Mouse (Mus musculus) layer of hippocampus, adult 9-10 months (tissue): ENCODE data around the gene AC129217.1.

Experiments
- DNase-seq: peaks from one replicate; pipeline ENCODE4 v3.0.0; 2022; ENCODE audit warnings: low spot score

Gene AC129217.1

DNA sequence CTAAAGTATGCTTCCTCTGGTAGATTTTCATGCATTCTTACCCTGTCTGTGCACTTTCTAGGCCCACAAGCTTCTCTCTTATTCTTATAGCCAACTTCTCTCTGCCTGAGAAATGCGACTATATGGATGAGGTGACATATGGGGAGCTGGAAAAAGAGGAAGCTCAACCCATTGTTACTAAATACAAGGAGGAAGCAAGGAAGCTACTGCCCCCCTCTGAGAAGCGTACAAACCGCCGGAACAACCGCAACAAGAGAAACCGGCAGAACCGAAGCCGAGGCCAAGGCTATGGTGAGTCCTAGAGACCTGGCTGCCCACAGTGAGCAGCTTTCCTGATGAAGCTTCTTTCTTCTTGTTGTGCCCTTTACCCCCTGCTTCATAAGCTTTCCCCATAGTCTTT lies at the start of gene AC129217.1:
Gene AC129217.1, plus strand, starts transcription at position 114 of the 400 bp plus-strand sequence.
- no peak for DNase-seq

- DNase-seq, result peak; percentile 94
These were observed 43.4 kb upstream of the AC129217.1 start, which contains the start of gene Taf6l for GRCm38 (mm10) chr19:8786008-8786781. TSS of gene Taf6l (minus strand) at chr19:8786417.

GRCm38 (mm10) chr19:8788521-8788920 lies 41.1 kb upstream of the AC129217.1 start:
- DNase-seq, result no peak

- DNase-seq, result no peak
These were observed 40.4 kb upstream of the AC129217.1 start for GRCm38 (mm10) chr19:8789171-8789570.

DNA sequence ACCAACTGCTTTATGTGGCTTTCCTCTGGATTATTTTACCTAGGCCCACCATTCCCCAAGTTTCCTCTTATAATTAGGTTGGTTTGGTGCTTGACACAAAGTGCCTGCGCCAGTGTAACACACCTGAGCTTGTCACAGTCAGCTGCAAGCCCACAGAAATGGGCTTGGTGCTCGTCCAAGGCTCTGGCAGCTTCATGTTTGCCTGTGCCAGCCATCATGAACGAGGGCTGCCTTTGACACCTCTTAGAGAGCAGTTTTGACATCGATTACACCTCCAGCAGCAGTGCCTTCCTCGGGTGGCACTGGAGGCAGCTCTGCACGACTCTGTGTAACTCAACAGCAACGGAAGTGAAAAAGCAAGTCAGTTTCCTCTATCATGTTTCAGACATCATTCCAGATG lies 39.4 kb upstream of the AC129217.1 start:
- no peak for DNase-seq

GRCm38 (mm10) chr19:8798264-8798946 lies 31.2 kb upstream of the AC129217.1 start, which contains the start of gene Polr2g:
TSS of gene Polr2g (minus strand) at chr19:8798577.
- DNase-seq, result peak; percentile 79

DNA sequence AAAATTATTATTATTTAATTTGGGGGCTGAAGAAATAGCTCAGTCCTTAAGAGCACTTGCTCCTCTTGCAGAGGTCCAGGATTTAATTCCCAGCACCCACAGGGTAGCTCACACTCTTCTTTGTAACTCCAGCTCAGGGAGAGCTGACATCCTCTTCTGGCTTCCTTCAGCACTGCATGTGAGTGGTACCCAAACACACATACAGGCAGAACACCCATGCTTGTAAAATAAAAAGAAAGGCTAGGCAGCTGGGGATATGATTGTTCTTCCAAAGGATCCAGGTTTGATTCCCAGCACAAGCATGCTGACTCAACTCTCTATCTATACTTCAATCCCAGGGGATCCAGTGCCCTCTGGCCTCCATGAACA lies 30.6 kb upstream of the AC129217.1 start:
- DNase-seq, result no peak

GRCm38 (mm10) chr19:8802130-8802821 lies 27.3 kb upstream of the AC129217.1 start, which contains the start of gene Zbtb3:
TSS of gene Zbtb3 (plus strand) at chr19:8802555.
- DNase-seq, result peak; percentile 94

DNA sequence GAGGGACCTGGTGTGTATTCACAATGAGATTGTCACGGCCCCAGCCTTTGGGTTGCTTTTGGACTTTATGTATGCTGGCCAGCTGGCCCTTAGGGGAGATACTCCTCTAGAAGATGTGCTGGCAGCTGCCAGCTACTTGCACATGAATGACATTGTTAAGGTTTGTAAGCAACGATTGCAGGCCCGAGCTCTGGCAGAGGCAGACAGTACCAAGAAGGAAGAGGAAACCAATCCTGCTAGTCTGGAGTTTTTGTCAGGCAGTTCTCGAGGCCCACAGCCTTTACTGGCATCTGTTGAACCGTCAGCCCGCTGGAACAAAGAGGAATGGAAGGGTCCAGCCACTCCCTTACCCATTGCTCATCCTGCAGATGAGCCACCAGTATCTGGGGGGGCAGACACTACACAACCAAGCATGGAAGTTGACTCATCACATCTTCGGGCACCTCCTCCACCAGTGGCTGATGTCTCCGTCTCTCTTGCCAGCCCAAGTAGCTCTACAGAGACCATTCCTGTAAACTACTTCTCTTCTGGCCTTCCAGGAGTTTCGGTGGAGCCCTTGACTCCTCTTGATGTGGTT lies 26.3 kb upstream of the AC129217.1 start:
- no peak for DNase-seq

GRCm38 (mm10) chr19:8803879-8804660 lies 25.5 kb upstream of the AC129217.1 start:
- no peak for DNase-seq

DNA sequence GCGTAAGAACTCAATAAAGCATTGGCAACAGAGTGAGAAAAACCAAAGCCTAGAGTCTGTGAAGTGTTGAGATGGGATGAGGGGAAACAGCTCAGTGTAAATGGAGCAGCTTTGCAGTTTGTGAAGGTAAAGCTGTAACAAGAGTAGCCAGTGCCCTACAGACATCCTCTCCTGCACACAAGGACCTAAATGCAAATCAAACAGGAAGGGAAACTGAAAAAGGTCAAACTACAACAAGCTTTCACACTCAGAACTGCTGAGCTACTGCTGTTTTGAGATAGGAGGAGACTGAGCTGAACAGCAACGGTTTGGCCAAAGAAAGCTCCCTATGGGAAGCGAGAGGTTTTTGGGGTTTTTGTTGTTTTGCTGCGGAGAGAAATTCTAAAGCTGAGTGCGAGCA lies 22.8 kb upstream of the AC129217.1 start:
- DNase-seq, result no peak

GRCm38 (mm10) chr19:8815812-8816211 lies 13.8 kb upstream of the AC129217.1 start:
- DNase-seq, result no peak

DNA sequence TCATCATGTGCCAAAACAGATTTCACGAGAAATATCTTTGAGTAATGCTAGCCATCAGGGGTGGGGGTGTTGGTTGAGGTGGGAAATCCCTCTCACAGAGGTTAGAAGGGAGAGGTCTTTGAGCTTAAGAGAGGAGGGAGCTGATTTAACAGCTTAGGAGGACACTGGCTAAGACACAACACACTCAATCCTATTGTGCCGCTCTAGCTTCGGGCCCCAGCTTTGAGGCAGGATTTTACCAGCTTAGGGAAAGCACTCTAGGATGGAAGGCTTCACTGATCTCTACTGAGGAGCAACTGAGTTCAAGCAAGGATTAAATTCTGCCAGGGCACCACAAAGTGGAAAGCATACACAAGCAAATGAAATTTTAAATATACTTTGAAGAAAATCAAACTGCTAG lies 12.6 kb upstream of the AC129217.1 start:
- no peak for DNase-seq

DNA sequence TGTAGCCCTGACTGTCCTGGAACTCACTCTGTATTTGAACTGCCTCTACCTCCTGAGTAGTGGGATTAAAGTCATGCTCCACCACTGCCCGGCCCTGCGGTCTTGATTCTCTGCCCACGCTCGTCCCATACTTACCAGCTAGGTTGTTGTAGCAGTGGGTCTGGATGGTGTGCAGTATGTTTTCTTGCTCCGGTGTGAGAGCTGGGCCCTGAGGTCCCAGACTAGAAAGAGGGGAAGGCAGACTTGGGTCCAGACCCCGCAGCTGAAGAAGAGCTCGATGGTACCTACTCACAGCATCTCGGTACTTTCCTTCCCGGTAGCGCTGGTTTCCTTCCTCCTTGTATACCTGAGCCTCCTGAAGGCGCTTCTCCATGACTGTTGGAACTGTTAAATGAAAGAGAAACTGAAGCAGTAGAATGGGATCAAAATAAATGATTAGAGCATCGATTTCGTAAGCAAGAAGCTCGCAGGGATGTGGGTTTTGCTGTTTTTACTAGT lies 11.2 kb upstream of the AC129217.1 start:
- no peak for DNase-seq

DNA sequence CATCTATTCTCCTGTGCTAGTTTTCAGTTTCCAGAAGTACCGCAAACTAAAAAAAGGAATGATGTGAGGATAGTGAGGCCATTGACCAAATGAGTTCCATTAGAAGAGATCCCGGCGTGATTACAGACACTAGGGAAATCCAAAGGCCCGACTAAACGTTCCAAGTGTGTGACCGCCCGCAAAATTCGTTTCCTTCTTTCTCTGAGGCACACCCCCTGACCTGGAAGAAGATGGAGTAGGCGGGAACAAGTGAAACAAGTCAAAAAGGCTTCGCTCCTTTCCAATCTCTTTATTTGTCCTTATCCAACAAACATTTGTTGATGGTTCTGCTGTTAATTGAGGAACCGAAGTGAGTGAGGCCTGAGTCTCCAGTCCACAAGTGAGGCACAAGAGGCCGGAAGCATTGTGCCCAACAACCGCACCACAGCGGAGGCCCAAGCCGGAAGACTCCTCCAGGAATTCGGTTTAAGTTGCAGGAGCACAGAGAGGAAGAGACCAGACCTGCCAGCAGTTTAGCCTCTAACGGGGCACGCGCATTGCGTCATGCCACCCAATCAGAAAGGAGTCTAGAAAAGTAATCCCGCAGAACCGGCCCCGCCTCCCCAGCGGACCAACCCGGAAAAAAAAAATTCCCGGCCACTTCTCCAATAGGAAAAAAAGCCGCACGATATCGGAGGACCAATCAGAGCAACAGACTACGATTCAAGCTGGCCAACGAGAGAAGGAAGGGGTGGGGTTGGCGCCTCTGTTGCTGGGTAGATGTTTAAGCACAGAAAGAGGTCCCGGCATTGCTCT lies 10.6 kb upstream of the AC129217.1 start, which contains the start of gene Ttc9c:
Gene Ttc9c, minus strand, starts transcription at position 533 of the 795 bp plus-strand sequence.
- peak; percentile 93 for DNase-seq

DNA sequence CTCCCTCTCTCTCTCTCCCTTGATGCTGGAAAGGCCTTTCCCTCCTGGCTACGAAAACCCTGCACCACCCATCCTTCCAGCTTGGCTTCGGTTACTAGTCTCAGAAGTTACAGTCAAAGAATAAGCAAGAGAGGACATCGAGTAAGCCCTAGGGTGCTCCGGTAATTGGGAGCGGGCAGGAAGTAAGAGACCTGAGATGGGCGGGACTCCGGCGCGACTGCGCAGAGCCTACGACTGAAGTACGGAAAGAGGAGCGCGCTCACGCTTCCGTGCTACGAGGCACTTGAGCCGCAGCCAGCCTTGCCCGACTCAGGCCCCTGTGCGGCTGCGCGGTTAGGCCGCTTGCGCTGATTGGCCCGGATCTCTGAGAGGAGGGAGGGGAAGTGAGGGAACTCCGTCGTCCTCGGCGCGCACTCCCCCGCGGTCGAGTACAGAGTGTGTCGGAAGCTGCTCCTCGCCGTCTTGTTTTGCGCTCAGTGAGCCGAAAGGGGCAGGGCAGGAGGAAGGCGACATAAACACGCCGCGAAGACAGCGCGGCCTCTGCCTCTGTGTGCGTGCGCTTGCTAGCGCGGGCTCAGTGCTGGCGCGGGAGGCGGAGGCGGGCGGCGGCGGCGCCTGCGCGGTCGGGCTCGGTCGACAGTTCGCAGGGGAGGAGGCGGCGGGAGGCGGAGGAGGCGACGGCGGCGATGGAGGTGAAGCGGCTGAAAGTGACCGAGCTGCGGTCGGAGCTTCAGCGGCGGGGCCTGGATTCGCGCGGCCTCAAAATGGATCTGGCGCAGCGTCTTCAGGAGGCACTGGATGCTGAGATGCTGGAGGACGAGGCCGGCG lies 9.8 kb upstream of the AC129217.1 start, which contains the start of gene Hnrnpul2:
Gene Hnrnpul2, plus strand, starts transcription at position 415 of the 828 bp plus-strand sequence.
- peak; percentile 94 for DNase-seq

DNA sequence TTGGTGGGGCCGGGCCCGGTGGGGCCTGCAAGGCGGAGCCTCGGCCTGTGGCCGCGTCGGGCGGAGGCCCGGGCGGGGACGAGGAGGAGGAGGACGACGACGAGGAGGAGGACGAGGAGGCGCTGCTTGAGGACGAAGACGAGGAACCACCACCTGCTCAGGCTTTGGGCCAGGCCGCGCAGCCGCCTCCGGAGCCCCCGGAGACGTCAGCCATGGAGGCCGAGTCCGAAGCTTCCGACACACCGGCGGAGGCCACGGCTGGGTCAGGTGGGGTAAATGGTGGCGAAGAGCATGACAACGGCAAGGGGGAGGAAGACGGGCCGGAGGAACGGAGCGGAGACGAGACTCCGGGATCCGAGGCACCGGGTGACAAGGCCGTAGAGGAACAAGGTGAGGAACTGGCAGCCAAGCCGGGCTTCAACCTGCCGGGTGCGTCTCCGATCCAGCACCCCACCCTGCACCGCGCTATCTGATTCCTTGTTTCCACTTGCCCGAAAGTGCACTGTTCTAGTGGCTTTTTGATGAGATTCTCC lies 9.1 kb upstream of the AC129217.1 start:
- no peak for DNase-seq

DNA sequence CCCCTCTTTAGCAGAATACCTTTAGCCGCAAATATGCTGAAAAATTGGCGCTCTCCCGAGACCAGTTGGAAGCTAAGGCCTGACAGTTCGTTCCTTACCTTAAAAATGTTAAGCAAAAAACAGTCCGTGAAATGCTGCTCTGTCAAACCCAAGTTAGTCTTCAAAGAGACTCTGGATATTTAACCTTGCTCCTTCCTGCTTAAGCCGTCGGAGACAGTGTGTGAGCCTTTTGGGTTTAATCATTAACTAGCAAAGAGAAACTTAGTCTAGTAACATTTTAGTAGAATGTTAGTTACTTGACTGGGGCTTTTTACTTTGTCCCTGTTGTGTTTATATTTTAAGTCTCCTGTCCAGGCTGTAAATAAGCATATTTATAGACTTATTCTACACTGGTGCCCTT lies 8.4 kb upstream of the AC129217.1 start:
- no peak for DNase-seq

DNA sequence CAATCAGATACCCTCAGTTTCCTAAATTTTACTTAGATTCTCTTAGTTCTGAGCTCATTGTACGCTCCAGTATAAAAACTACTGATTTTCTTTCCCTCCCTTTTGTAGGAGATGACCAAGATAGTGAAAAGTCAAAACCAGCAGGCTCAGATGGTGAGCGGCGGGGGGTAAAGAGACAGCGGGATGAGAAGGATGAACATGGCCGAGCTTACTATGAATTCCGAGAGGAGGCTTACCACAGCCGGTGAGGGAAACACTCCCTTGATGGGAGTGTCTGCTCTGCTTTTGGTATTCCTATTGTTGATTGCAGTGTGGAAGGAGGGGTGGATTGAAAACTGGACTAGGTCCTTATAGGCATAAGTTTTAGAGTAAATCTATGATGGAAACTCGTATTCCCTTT lies 6.9 kb upstream of the AC129217.1 start:
- no peak for DNase-seq
